Mouse (Mus musculus): ENCODE measurements at regions not wholly inside any gene's neighbourhood (a gene's known extent, or its start where the extent isn't known, plus 50 kb on each side); places are given as distances from the start of the nearest gene placed in this dataset.

DNA sequence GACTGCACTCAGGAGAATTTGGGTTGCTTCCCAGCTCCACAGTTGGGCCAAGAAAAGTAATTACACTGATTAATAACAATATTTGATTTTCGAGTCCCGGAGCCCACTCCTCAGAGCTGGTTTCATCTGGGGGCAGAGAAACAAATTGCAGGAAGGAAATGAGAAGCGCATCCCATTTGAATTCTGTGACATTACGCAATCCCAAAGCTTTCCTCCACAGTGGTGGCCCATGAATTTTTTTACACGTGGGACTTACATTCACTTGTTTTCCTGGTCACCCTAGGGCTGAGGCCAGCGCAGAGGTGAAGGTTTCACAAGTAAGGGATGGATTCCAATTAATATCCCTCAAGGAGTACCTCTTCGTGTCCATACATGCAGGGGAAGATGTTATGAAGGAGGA lies 556.3 kb upstream of the Nrp1 start:
- TF ChIP-seq CTCF (IDR thresholded peaks at IDR 0.05; ENCODE audit: control insufficient read depth, insufficient read depth, insufficient replicate concordance, low read depth, low read length): no peak
- TF ChIP-seq POLR2A (IDR thresholded peaks at IDR 0.05; ENCODE audit: control insufficient read depth, low read depth, low read length): no peak

Measured in testis, adult 2 months (tissue).